Mouse (Mus musculus) telencephalon, adult 2 months (tissue): ENCODE measurements around the gene Lpcat1.
A peak's percentile ranks its signal among the peaks of the same experiment; 100 is the strongest.

Experiments used
- DNase-seq: peaks from one replicate; pipeline ENCODE4 v3.0.0-alpha.2; 2011; ENCODE audit warnings: low read depth, low spot score

Lpcat1 gene

GRCm38 (mm10) chr13:73476259-73476658 lies 9.3 kb downstream of the Lpcat1 start:
- no peak for DNase-seq

- no peak for DNase-seq
Measured at GRCm38 (mm10) chr13:73476796-73477195, 9.8 kb downstream of the Lpcat1 start.

DNA sequence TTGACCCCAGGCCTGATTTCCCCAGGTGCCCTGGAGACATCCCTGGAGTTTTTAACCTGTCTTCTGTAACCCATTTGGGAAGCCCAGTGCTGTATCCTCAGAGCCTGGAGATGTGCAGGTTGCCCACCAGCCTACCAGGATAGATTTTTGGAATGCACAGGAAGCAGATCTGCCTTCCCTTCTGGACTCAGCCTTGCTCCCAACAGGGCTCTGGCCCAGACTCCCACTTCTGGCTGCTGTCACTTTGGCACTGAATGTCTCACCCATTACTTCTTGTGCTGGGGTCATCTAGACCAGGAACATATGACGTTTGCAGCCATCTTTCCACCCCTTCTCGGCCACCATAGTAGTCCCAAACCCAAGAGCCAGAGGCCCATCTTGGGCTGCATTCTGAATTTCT lies 10.8 kb downstream of the Lpcat1 start:
- no peak for DNase-seq

DNA sequence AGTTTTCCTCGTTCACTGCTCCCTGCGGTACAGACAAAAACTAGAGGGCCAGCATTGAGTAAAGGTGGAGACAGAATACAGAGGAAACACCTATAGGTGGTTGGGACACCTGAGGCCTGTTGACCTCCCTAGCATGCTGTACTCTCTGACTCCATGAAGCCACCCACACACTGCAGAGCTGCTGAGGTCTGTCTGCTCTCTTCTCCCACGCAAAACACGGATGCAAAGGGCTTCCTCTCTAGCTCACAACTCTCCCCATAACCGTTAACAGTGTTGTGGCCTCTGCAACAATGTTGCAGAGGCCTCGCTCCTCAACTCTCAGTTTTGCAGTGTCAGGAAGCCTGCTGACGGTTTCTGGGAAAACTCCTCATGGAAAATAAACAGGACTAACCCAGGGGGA lies 15.5 kb downstream of the Lpcat1 start:
- no peak for DNase-seq

- DNase-seq, result no peak
Measured at GRCm38 (mm10) chr13:73483331-73483730, 16.3 kb downstream of the Lpcat1 start.

GRCm38 (mm10) chr13:73484171-73484570 lies 17.2 kb downstream of the Lpcat1 start:
- DNase-seq, result no peak

GRCm38 (mm10) chr13:73488105-73488504 lies 21.1 kb downstream of the Lpcat1 start:
- no peak for DNase-seq

DNA sequence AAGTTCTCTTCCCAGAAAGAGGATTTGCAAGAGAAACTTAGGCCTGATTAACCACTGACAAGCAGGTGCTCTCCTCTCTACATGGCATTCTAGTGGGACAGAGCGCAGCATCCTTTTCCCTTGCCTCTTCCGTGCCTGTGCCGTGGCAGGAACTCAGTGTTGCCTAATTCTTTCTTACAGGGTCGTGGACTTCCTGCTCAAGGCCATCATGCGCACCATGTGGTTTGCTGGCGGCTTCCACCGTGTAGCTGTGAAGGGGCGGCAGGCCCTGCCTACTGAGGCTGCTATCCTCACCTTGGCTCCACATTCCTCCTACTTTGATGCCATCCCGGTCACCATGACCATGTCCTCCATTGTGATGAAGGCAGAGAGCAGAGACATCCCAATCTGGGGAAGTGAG lies 21.7 kb downstream of the Lpcat1 start:
- no peak for DNase-seq

GRCm38 (mm10) chr13:73489986-73490385 lies 23.0 kb downstream of the Lpcat1 start:
- no peak for DNase-seq

DNA sequence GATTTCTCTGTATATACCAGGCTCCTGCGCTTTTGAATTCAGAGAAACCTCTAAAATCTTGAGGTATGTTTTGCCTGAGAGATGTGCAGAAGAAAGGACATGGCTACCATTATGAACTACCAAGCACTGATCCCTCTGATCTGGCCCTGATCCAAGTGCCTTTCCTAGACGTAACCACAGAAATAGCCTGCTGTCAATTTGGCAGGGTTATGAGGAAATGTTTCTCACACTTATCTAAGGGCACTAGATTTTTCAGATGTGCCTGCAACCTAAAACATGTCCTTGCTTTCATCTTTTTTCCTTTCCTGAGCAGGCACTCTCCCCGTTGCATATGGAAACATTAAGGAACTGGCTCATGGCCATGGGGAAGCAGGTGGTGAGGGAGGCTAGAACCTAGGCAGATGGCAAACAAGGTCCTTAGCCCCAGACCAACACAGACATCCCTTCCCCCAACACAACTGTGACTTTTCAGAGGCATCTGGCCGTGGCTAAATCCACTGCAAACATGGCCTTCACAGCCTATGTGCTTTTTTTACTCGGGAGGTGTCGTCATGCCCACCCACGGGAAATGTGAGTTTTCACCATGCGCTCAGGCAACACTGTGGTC lies 23.7 kb downstream of the Lpcat1 start:
- DNase-seq, result no peak

DNA sequence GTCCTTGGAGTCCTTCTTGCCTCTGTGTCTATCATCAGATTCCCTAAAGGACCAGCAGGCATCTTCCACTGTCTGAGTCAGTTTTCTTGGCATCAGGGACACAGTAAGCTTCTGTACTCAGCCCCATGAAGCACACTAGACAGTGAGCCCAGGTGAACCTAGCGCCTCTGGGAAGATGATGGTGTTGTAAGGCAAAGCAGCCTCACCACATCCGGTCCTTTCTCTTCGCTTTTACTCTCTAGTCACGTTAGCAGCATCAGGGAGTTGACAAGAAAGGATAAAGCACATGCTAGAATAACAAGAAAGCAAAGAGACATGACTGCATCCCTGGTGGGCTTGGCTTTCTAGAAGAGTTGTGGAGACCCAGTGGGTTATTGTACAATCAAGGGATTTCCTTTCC lies 26.2 kb downstream of the Lpcat1 start:
- DNase-seq, result no peak

DNA sequence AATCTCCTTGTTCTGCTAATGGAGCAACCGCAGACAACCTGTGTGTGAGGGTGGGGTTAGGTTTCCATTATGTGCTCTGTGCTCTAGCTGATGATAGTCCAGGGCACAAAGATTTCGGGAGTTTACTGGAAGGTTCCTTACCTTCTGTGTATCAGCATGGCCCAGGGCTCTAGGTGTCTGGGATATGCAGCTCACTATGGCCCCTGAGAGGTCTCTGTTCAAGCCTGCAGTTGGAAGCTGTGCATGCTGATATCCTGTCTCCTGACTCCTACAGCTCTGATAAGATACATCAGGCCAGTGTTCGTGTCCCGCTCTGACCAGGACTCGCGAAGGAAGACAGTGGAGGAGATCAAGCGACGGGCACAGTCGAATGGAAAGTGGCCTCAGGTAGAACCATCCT lies 27.5 kb downstream of the Lpcat1 start:
- DNase-seq, result no peak

- DNase-seq, result no peak
Measured at GRCm38 (mm10) chr13:73496137-73496536, 29.1 kb downstream of the Lpcat1 start.

GRCm38 (mm10) chr13:73499893-73500604 lies 33.1 kb downstream of the Lpcat1 start:
- no peak for DNase-seq

DNA sequence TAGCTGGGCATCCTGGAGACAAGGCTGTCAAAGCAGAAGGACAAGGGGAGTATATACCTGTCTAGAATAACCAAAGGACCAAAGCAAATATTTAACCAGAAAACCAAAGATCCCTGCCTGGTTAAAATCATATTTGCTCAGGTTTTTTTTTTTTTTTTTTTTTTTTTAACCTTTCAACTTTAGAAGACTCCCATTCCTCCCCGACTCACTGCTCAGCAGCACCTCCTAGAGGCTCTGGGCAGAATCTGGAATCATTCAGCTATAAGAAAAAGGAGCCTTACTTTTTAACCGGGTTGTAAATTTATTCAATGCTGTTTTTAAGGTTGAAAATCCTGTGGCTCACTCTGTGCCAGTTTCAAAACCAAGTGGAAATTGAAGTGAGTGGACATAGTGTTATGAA lies 35.7 kb downstream of the Lpcat1 start:
- DNase-seq, result no peak

- peak; percentile 52 for DNase-seq
Measured at GRCm38 (mm10) chr13:73505686-73506467, 38.9 kb downstream of the Lpcat1 start.

DNA sequence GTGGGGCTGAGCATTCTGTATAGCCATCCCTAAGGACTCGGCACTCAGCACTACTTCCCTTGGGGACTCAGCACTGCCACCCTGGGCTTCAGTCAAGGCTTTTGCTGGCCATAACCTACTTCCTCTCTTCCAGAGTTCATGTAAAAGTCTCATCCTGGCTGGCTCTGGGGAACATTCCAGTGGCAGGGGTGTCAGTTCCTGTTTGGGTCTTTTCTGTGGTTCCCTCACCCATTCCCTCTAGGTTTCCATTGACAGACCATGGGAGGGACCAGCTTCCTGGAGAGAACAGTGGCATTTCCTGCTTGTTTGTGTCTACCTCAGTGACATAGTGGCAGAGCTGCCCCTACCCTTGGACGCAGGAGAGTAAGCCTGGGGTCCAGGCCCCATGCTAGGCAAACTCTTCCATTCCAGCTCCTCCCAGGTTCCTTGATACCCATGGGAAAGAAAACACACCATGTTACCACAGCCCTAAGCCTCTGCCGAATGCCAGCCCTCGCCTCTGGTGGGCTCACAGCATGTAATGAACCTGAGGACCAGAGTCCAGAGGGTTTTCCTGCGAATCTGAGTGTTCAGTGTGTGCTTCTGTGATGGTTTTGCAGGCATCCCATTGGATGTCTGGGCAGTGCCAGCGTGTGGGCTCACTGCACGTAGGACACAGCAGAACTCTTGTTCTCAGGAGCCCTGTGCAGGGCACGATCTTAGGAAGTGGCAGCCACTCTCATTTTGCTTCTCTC lies 42.0 kb downstream of the Lpcat1 start:
- DNase-seq, result no peak

- no peak for DNase-seq
Measured at GRCm38 (mm10) chr13:73509869-73510268, 42.9 kb downstream of the Lpcat1 start.

DNA sequence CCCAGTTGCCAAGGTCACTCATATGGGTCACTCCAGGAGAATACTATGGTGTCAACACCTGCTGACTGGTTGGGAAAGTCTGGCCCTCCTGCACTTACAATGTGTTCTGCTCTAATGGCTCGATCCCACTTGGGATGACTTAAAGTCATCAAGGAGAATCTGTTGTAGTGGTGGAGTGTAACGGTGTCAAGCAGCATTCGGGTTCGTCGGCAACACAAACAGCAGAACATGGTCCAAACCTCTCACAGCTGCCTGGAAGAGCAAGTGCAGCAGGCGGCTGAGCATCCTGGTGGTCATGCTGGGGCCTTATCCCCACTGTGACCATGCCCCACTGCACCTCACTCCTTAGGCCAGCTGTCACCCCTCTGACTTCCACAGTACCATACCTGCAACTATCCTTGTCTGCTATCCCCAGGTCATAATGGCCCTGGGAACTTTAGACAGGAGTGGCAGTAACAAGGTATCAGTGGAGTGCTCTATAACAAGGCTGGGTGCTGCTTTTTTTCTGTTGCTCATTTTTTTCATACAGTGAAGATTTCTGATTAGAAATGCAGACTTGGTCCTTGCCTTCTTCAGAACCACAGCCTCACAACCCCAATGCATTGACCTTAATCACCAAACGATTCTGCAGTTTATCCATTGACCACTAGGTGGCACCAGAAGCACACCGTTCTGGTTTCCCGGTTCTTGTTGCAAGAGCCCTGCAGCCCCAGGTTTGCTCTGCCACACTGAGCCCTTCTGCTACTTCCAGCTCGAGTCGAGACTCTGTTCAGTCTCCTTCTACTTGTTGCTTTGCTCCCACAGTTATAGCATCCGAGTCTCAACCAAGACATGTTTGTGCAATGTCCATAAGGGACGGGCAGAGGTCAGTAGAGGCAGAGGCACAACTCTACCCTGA lies 46.0 kb downstream of the Lpcat1 start:
- peak; percentile 38 for DNase-seq

DNA sequence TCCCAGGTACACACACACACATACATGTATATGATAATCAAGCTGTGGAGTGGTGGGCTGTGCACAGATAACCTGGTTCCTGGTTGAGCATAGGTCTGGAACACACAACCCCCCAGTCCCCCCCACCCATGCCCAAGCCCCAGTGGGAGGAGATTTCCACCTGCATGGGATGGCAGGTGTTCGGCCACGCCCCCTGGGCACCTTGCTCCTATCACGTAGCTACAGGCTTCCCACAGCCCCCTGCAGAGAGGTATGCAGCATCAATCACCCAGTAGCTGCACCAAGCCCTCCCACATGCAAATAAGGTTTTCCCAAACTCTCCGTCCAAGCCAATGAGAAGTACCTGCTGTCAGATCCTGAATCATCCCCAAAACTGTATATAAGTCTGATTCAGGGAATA lies 49.9 kb downstream of the Lpcat1 start:
- no peak for DNase-seq

- DNase-seq, result no peak
Measured at GRCm38 (mm10) chr13:73533716-73534115, 66.7 kb downstream of the Lpcat1 start.
